Mouse (Mus musculus): ENCODE measurements around the gene Mbtps2.

GRCm38 (mm10) chrX:157586397-157586796 is 12.1 kb downstream of the Mbtps2 start:
- no peak for TF ChIP-seq CTCF (IDR thresholded peaks at IDR 0.05; ENCODE audit: low read depth)
- TF ChIP-seq EP300 (optimal IDR thresholded peaks at IDR 0.05) = no peak

Measured in stomach, postnatal 0 days (tissue).